Mouse (Mus musculus): ENCODE measurements around the gene Grb2. TPM values are rescaled to one million over a fixed set of nuclear protein-coding genes. Genes with fewer than 3 reads are reported as not detected.

The Grb2 gene
- polyA plus RNA-seq, 1 experiment from 2014 or later, result 52.5 TPM

- Histone ChIP-seq H3K36me3 (ENCODE audit: control insufficient read depth, insufficient read depth, low read length) (peaks cover 20% of the 10 kb centered on the region), H3K4me1 (ENCODE audit: control insufficient read depth, insufficient read depth, low read length) (peaks cover 15% of the 10 kb centered on the region; the same call in 1 of the 2 replicates)
Observed at GRCm38 (mm10) chr11:115603476-115604303, 104.7 kb downstream of the Grb2 start, which contains the start of the genes Mrps7 and Gga3. Gene Mrps7, plus strand, starts transcription at chr11:115603925. Gene Gga3, minus strand, starts transcription at chr11:115604051.

GRCm38 (mm10) chr11:115603128-115603475, 105.3 kb downstream of the Grb2 start:
- Histone ChIP-seq H3K4me1 (ENCODE audit: control insufficient read depth, insufficient read depth, low read length) (peaks cover 15% of the 10 kb centered on the region; the same call in 1 of the 2 replicates), H3K36me3 (ENCODE audit: control insufficient read depth, insufficient read depth, low read length) (peaks cover 15% of the 10 kb centered on the region), H3K27ac (replicated peaks; ENCODE audit: low read depth, low read length) (no peak overlapping the region), H3K9me3 (ENCODE audit: control insufficient read depth, low read length) (no peaks in the 10 kb centered on the region), H3K4me2 (ENCODE audit: low read depth, severe bottlenecking) (peak overlapping the region; percentile 92), H3K9ac (ENCODE audit: low read length) (peak overlapping the region; percentile 96), H3K4me3 (ENCODE audit: low read depth, low read length) (peak overlapping the region; percentile 100), H3K27me3 (ENCODE audit: control insufficient read depth, insufficient read depth, low read length) (no peaks in the 10 kb centered on the region)
- 6% methylated on average over 15 of the region's 15 CpGs for WGBS
- no peak for ATAC-seq (ENCODE audit: insufficient number of reproducible peaks, low FRiP score, low TSS enrichment, low read depth)
- no peak for DNase-seq (ENCODE audit: low spot score)

More at GRCm38 (mm10) chr11:115603476-115604303, 104.7 kb downstream of the Grb2 start, which contains the start of the genes Mrps7 and Gga3:
- Histone ChIP-seq H3K27ac (replicated peaks; ENCODE audit: low read depth, low read length) (peak within 1 kb of the TSS; percentile 63), H3K9me3 (ENCODE audit: control insufficient read depth, low read length) (no peaks in the 10 kb centered on the region), H3K4me3 (ENCODE audit: low read depth, low read length) (peak within 1 kb of the TSS; percentile 100), H3K4me2 (ENCODE audit: low read depth, severe bottlenecking) (peak within 1 kb of the TSS; percentile 92), H3K9ac (ENCODE audit: low read length) (peak within 1 kb of the TSS; percentile 96), H3K27me3 (ENCODE audit: control insufficient read depth, insufficient read depth, low read length) (no peaks in the 10 kb centered on the region)
- under 1% methylated on average over 80 of the region's 93 CpGs for WGBS
- DNase-seq (ENCODE audit: low spot score) (peak; percentile 88), ATAC-seq (ENCODE audit: insufficient number of reproducible peaks, low FRiP score, low TSS enrichment, low read depth) (peak; percentile 92)

GRCm38 (mm10) chr11:115601174-115601573, 107.2 kb downstream of the Grb2 start:
- Histone ChIP-seq H3K4me1 (ENCODE audit: control insufficient read depth, insufficient read depth, low read length) (peaks cover 15% of the 10 kb centered on the region; the same call in 1 of the 2 replicates), H3K27ac (replicated peaks; ENCODE audit: low read depth, low read length) (no peak overlapping the region), H3K9me3 (ENCODE audit: control insufficient read depth, low read length) (no peaks in the 10 kb centered on the region), H3K9ac (ENCODE audit: low read length) (no peak overlapping the region), H3K4me3 (ENCODE audit: low read depth, low read length) (no peak overlapping the region), H3K4me2 (ENCODE audit: low read depth, severe bottlenecking) (no peak overlapping the region), H3K36me3 (ENCODE audit: control insufficient read depth, insufficient read depth, low read length) (peaks cover 3% of the 10 kb centered on the region; the same call in 1 of the 2 replicates), H3K27me3 (ENCODE audit: control insufficient read depth, insufficient read depth, low read length) (no peaks in the 10 kb centered on the region)
- ATAC-seq (ENCODE audit: insufficient number of reproducible peaks, low FRiP score, low TSS enrichment, low read depth) (no peak), DNase-seq (ENCODE audit: low spot score) (no peak)
- 94% methylated on average over 4 of the region's 4 CpGs for WGBS

GRCm38 (mm10) chr11:115600743-115601142, 107.7 kb downstream of the Grb2 start:
- Histone ChIP-seq H3K9me3 (ENCODE audit: control insufficient read depth, low read length) (no peaks in the 10 kb centered on the region), H3K4me1 (ENCODE audit: control insufficient read depth, insufficient read depth, low read length) (peaks cover 15% of the 10 kb centered on the region; the same call in 1 of the 2 replicates), H3K27me3 (ENCODE audit: control insufficient read depth, insufficient read depth, low read length) (no peaks in the 10 kb centered on the region), H3K4me2 (ENCODE audit: low read depth, severe bottlenecking) (no peak overlapping the region), H3K36me3 (ENCODE audit: control insufficient read depth, insufficient read depth, low read length) (peaks cover 5% of the 10 kb centered on the region; the same call in 1 of the 2 replicates), H3K9ac (ENCODE audit: low read length) (no peak overlapping the region), H3K4me3 (ENCODE audit: low read depth, low read length) (no peak overlapping the region), H3K27ac (replicated peaks; ENCODE audit: low read depth, low read length) (no peak overlapping the region)
- over 99% methylated on average over 15 of the region's 15 CpGs for WGBS
- DNase-seq (ENCODE audit: low spot score) (no peak), ATAC-seq (ENCODE audit: insufficient number of reproducible peaks, low FRiP score, low TSS enrichment, low read depth) (no peak)

GRCm38 (mm10) chr11:115599722-115600121, 108.7 kb downstream of the Grb2 start:
- Histone ChIP-seq H3K36me3 (ENCODE audit: control insufficient read depth, insufficient read depth, low read length) (peaks cover 6% of the 10 kb centered on the region; the same call in 1 of the 2 replicates), H3K9ac (ENCODE audit: low read length) (no peak overlapping the region), H3K9me3 (ENCODE audit: control insufficient read depth, low read length) (no peaks in the 10 kb centered on the region), H3K4me3 (ENCODE audit: low read depth, low read length) (no peak overlapping the region), H3K4me1 (ENCODE audit: control insufficient read depth, insufficient read depth, low read length) (peaks cover 11% of the 10 kb centered on the region; the same call in 1 of the 2 replicates), H3K4me2 (ENCODE audit: low read depth, severe bottlenecking) (no peak overlapping the region), H3K27me3 (ENCODE audit: control insufficient read depth, insufficient read depth, low read length) (no peaks in the 10 kb centered on the region), H3K27ac (replicated peaks; ENCODE audit: low read depth, low read length) (no peak overlapping the region)
- ATAC-seq (ENCODE audit: insufficient number of reproducible peaks, low FRiP score, low TSS enrichment, low read depth), result no peak
- 96% methylated on average over 7 of the region's 7 CpGs for WGBS
- DNase-seq (ENCODE audit: low spot score), result no peak

- H3K36me3 ChIP-seq (ENCODE audit: control insufficient read depth, insufficient read depth, low read length), result peaks cover 13% of the 10 kb centered on the region
- H3K9ac ChIP-seq (ENCODE audit: low read length), result no peak overlapping the region
- H3K4me1 ChIP-seq (ENCODE audit: control insufficient read depth, insufficient read depth, low read length), result peaks cover 8% of the 10 kb centered on the region; the same call in 1 of the 2 replicates
- H3K4me2 ChIP-seq (ENCODE audit: low read depth, severe bottlenecking), result no peak overlapping the region
- no peak overlapping the region for H3K4me3 ChIP-seq (ENCODE audit: low read depth, low read length)
- DNase-seq (ENCODE audit: low spot score) (no peak), ATAC-seq (ENCODE audit: insufficient number of reproducible peaks, low FRiP score, low TSS enrichment, low read depth) (no peak)
- H3K27me3 ChIP-seq (ENCODE audit: control insufficient read depth, insufficient read depth, low read length), result no peaks in the 10 kb centered on the region
- 96% methylated on average over 4 of the region's 4 CpGs for WGBS
- H3K27ac ChIP-seq (replicated peaks; ENCODE audit: low read depth, low read length), result no peak overlapping the region
- no peaks in the 10 kb centered on the region for H3K9me3 ChIP-seq (ENCODE audit: control insufficient read depth, low read length)
Observed at GRCm38 (mm10) chr11:115598309-115598708, 110.1 kb downstream of the Grb2 start.

- peaks cover 26% of the 10 kb centered on the region for H3K36me3 ChIP-seq (ENCODE audit: control insufficient read depth, insufficient read depth, low read length)
- ATAC-seq (ENCODE audit: insufficient number of reproducible peaks, low FRiP score, low TSS enrichment, low read depth) (no peak), DNase-seq (ENCODE audit: low spot score) (no peak)
- no peak overlapping the region for H3K9ac ChIP-seq (ENCODE audit: low read length)
- no peaks in the 10 kb centered on the region for H3K9me3 ChIP-seq (ENCODE audit: control insufficient read depth, low read length)
- no peaks in the 10 kb centered on the region for H3K4me1 ChIP-seq (ENCODE audit: control insufficient read depth, insufficient read depth, low read length)
- no peak overlapping the region for H3K4me2 ChIP-seq (ENCODE audit: low read depth, severe bottlenecking)
- WGBS, result 93% methylated on average over 3 of the region's 3 CpGs
- H3K27ac ChIP-seq (replicated peaks; ENCODE audit: low read depth, low read length), result no peak overlapping the region
- H3K4me3 ChIP-seq (ENCODE audit: low read depth, low read length), result no peak overlapping the region
- no peaks in the 10 kb centered on the region for H3K27me3 ChIP-seq (ENCODE audit: control insufficient read depth, insufficient read depth, low read length)
Observed at GRCm38 (mm10) chr11:115595209-115595608, 113.2 kb downstream of the Grb2 start.

Measured in limb, embryonic 11.5 days (tissue).